Mouse (Mus musculus): ENCODE results near the gene 9130008F23Rik. TPM values are rescaled to one million over a fixed set of nuclear protein-coding genes. Genes with fewer than 3 reads are reported as not detected.
A peak's percentile ranks its signal among the peaks of the same experiment; 100 is the strongest.

The 9130008F23Rik gene
- total RNA-seq, 2 experiments from 2014 or later, result 0.43 to 0.56 TPM

DNA sequence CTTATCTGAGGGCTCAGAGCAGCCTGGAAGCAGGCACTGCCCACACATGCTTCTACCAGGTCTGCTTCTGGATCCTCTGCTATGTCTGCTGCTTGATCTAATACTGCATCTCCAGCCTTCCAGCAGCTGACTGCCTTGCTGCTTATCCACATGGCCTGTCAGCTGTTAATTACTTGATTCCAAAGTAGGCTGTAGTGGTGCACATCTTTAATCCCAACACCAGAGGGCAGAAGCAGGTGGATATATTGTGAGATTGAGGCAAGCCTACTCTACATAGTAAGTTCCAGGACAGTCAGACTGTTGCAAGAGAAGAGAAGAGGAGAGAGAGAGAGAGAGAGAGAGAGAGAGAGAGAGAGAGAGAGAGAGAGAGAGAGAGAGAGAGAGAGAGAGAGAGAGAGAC, 43.1 kb downstream of the 9130008F23Rik start:
- DNase-seq (ENCODE audit: extremely low spot score in 1 of 2, low spot score in 2 of 2), result peak in 1 of 2 experiments; percentile 1
- intact Hi-C loops (cut with DNase I), result loop anchor here (10.0 kb wide), 1 partner anchor 57 kb away; no protein-coding TSS in a partner anchor

DNA sequence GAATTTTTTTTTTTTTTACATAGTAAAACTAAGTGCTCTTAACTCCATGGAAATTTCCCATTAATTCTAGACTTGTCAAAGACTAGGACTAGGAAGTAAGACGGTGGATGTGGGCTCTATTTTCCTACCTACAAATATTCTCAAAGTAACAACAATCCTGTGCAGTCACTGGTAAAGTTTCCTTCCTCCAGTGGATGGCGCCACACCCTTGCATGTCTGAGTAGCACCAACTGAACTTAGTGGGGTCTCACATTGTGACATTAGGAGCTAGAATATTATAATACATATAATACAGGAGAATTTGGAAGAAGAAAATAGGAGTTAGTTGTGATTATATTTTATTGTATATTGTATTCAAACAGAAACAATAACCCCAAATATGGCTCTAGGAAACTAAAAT, 48.5 kb downstream of the 9130008F23Rik start:
- no peak for DNase-seq (ENCODE audit: extremely low spot score in 1 of 2, low spot score in 2 of 2)
- intact Hi-C loops (cut with DNase I), result loop anchor here (10.0 kb wide), 1 partner anchor 63 kb away; no protein-coding TSS in a partner anchor

Other genes starting within 250 kb of the 9130008F23Rik start
- not detected for gene Esp3, start 248.5 kb downstream of the 9130008F23Rik start, total RNA-seq (2021)
- not detected for gene Esp1, start 153.4 kb downstream of the 9130008F23Rik start, total RNA-seq (2021)
- gene Crisp2, start 73.6 kb downstream of the 9130008F23Rik start, total RNA-seq (2021), result not detected
- gene Rhag, start 69.4 kb downstream of the 9130008F23Rik start, total RNA-seq (2021), result not detected
- not detected for gene Glyatl3, start 33.8 kb upstream of the 9130008F23Rik start, total RNA-seq (2021)
- gene Mut, start 54.1 kb upstream of the 9130008F23Rik start, total RNA-seq (2021), result 10 to 100 TPM; 30.9 to 35.6 TPM
- 1 to 10 TPM; 6.7 to 6.9 TPM for gene Cenpq, start 54.5 kb upstream of the 9130008F23Rik start, total RNA-seq (2021)

Data from left cerebral cortex, postnatal 10 days (tissue).